Mouse (Mus musculus): ENCODE data around the gene Gm21962.

Gene Gm21962

GRCm38 (mm10) chr3:137642137-137642536 is 29.2 kb upstream of the Gm21962 start:
- Histone ChIP-seq H3K27me3 (ENCODE audit: insufficient read depth, low read length) (no peaks in the 10 kb centered on the region), H3K4me3 (replicated peaks; ENCODE audit: low read length) (no peak overlapping the region), H3K9me3 (ENCODE audit: low read length) (peaks cover 6% of the 10 kb centered on the region; the same call in 1 of the 2 replicates), H3K36me3 (ENCODE audit: insufficient read depth, low read length) (no peaks in the 10 kb centered on the region), H3K4me1 (replicated peaks; ENCODE audit: low read depth, low read length) (peaks cover 17% of the 10 kb centered on the region)
- no peak for TF ChIP-seq POU5F1 (IDR thresholded peaks at IDR 0.05; ENCODE audit: borderline replicate concordance, low read length)
- no peak for TF ChIP-seq NANOG (IDR thresholded peaks at IDR 0.05; ENCODE audit: borderline replicate concordance, low read length)
- TF ChIP-seq CTCF (conservative IDR thresholded peaks at IDR 0.05; ENCODE audit: low read length) = no peak

GRCm38 (mm10) chr3:137642568-137642967 is 28.8 kb upstream of the Gm21962 start:
- Histone ChIP-seq H3K9me3 (ENCODE audit: low read length) (peaks cover 6% of the 10 kb centered on the region; the same call in 1 of the 2 replicates), H3K4me1 (replicated peaks; ENCODE audit: low read depth, low read length) (peaks cover 17% of the 10 kb centered on the region), H3K4me3 (replicated peaks; ENCODE audit: low read length) (no peak overlapping the region), H3K27me3 (ENCODE audit: insufficient read depth, low read length) (no peaks in the 10 kb centered on the region), H3K36me3 (ENCODE audit: insufficient read depth, low read length) (no peaks in the 10 kb centered on the region)
- TF ChIP-seq POU5F1 (IDR thresholded peaks at IDR 0.05; ENCODE audit: borderline replicate concordance, low read length) = no peak
- no peak for TF ChIP-seq NANOG (IDR thresholded peaks at IDR 0.05; ENCODE audit: borderline replicate concordance, low read length)
- no peak for TF ChIP-seq CTCF (conservative IDR thresholded peaks at IDR 0.05; ENCODE audit: low read length)

- Histone ChIP-seq H3K4me3 (replicated peaks; ENCODE audit: low read length) (no peak overlapping the region), H3K9me3 (ENCODE audit: low read length) (peaks cover 6% of the 10 kb centered on the region; the same call in 1 of the 2 replicates), H3K27me3 (ENCODE audit: insufficient read depth, low read length) (no peaks in the 10 kb centered on the region), H3K36me3 (ENCODE audit: insufficient read depth, low read length) (no peaks in the 10 kb centered on the region), H3K4me1 (replicated peaks; ENCODE audit: low read depth, low read length) (peaks cover 17% of the 10 kb centered on the region)
- TF ChIP-seq CTCF (conservative IDR thresholded peaks at IDR 0.05; ENCODE audit: low read length) (no peak), NANOG (IDR thresholded peaks at IDR 0.05; ENCODE audit: borderline replicate concordance, low read length) (no peak), POU5F1 (IDR thresholded peaks at IDR 0.05; ENCODE audit: borderline replicate concordance, low read length) (no peak)
Observed at GRCm38 (mm10) chr3:137644081-137644480, 27.2 kb upstream of the Gm21962 start.

- no peaks in the 10 kb centered on the region for H3K27me3 ChIP-seq (ENCODE audit: insufficient read depth, low read length)
- peaks cover 17% of the 10 kb centered on the region for H3K4me1 ChIP-seq (replicated peaks; ENCODE audit: low read depth, low read length)
- no peak overlapping the region for H3K4me3 ChIP-seq (replicated peaks; ENCODE audit: low read length)
- H3K9me3 ChIP-seq (ENCODE audit: low read length) = peaks cover 6% of the 10 kb centered on the region; the same call in 1 of the 2 replicates
- no peaks in the 10 kb centered on the region for H3K36me3 ChIP-seq (ENCODE audit: insufficient read depth, low read length)
- TF ChIP-seq CTCF (conservative IDR thresholded peaks at IDR 0.05; ENCODE audit: low read length) (no peak), NANOG (IDR thresholded peaks at IDR 0.05; ENCODE audit: borderline replicate concordance, low read length) (no peak), POU5F1 (IDR thresholded peaks at IDR 0.05; ENCODE audit: borderline replicate concordance, low read length) (no peak)
Observed at GRCm38 (mm10) chr3:137644947-137645346, 26.4 kb upstream of the Gm21962 start.

- TF ChIP-seq POU5F1 (IDR thresholded peaks at IDR 0.05; ENCODE audit: borderline replicate concordance, low read length) (no peak), NANOG (IDR thresholded peaks at IDR 0.05; ENCODE audit: borderline replicate concordance, low read length) (no peak), CTCF (conservative IDR thresholded peaks at IDR 0.05; ENCODE audit: low read length) (no peak)
- no peaks in the 10 kb centered on the region for H3K27me3 ChIP-seq (ENCODE audit: insufficient read depth, low read length)
- H3K4me3 ChIP-seq (replicated peaks; ENCODE audit: low read length) = no peak overlapping the region
- no peaks in the 10 kb centered on the region for H3K36me3 ChIP-seq (ENCODE audit: insufficient read depth, low read length)
- peaks cover 9% of the 10 kb centered on the region for H3K4me1 ChIP-seq (replicated peaks; ENCODE audit: low read depth, low read length)
- peaks cover 14% of the 10 kb centered on the region for H3K9me3 ChIP-seq (ENCODE audit: low read length)
Observed at GRCm38 (mm10) chr3:137647427-137648100, 23.8 kb upstream of the Gm21962 start.

- Histone ChIP-seq H3K4me1 (replicated peaks; ENCODE audit: low read depth, low read length) (no peaks in the 10 kb centered on the region), H3K4me3 (replicated peaks; ENCODE audit: low read length) (no peak overlapping the region), H3K36me3 (ENCODE audit: insufficient read depth, low read length) (no peaks in the 10 kb centered on the region), H3K9me3 (ENCODE audit: low read length) (peaks cover 16% of the 10 kb centered on the region), H3K27me3 (ENCODE audit: insufficient read depth, low read length) (no peaks in the 10 kb centered on the region)
- TF ChIP-seq NANOG (IDR thresholded peaks at IDR 0.05; ENCODE audit: borderline replicate concordance, low read length) (no peak), POU5F1 (IDR thresholded peaks at IDR 0.05; ENCODE audit: borderline replicate concordance, low read length) (no peak)
Observed at GRCm38 (mm10) chr3:137649112-137649511, 22.2 kb upstream of the Gm21962 start.

- TF ChIP-seq NANOG (IDR thresholded peaks at IDR 0.05; ENCODE audit: borderline replicate concordance, low read length) (no peak), POU5F1 (IDR thresholded peaks at IDR 0.05; ENCODE audit: borderline replicate concordance, low read length) (no peak), CTCF (conservative IDR thresholded peaks at IDR 0.05; ENCODE audit: low read length) (no peak)
- Histone ChIP-seq H3K4me1 (replicated peaks; ENCODE audit: low read depth, low read length) (no peaks in the 10 kb centered on the region), H3K27me3 (ENCODE audit: insufficient read depth, low read length) (no peaks in the 10 kb centered on the region), H3K9me3 (ENCODE audit: low read length) (peaks cover 10% of the 10 kb centered on the region), H3K4me3 (replicated peaks; ENCODE audit: low read length) (no peak overlapping the region), H3K36me3 (ENCODE audit: insufficient read depth, low read length) (no peaks in the 10 kb centered on the region)
Observed at GRCm38 (mm10) chr3:137652853-137653252, 18.5 kb upstream of the Gm21962 start.

GRCm38 (mm10) chr3:137680923-137681322 is 9.6 kb downstream of the Gm21962 start:
- TF ChIP-seq CTCF (conservative IDR thresholded peaks at IDR 0.05; ENCODE audit: low read length) = no peak
- TF ChIP-seq NANOG (IDR thresholded peaks at IDR 0.05; ENCODE audit: borderline replicate concordance, low read length) = no peak
- no peak for TF ChIP-seq POU5F1 (IDR thresholded peaks at IDR 0.05; ENCODE audit: borderline replicate concordance, low read length)
- H3K9me3 ChIP-seq (ENCODE audit: low read length) = no peaks in the 10 kb centered on the region
- no peak overlapping the region for H3K4me3 ChIP-seq (replicated peaks; ENCODE audit: low read length)
- H3K27me3 ChIP-seq (ENCODE audit: insufficient read depth, low read length) = no peaks in the 10 kb centered on the region; the same call in 1 of the 2 replicates
- H3K36me3 ChIP-seq (ENCODE audit: insufficient read depth, low read length) = no peaks in the 10 kb centered on the region
- H3K4me1 ChIP-seq (replicated peaks; ENCODE audit: low read depth, low read length) = no peaks in the 10 kb centered on the region

Measured in E14TG2a.4 (cell line).